Mouse (Mus musculus) embryonic facial prominence, embryonic 15.5 days (tissue): ENCODE data around the gene 2310002L09Rik. TPM values are rescaled to one million over a fixed set of nuclear protein-coding genes. Genes with fewer than 3 reads are reported as not detected.
"Not testable (repeated sequence)": the region's sequence is repeated elsewhere in the genome, so short reads cannot be mapped to it uniquely, and the experiment has no call there.

Experiments used
- ATAC-seq: fragments of 200-750 bp; cut with Nextera tagmentation; 2 replicates; pipeline ENCODE4 v1.8.0; 2017; ENCODE audit warnings: low read depth, moderate TSS enrichment; ENCODE audit not compliant: insufficient number of reproducible peaks, low FRiP score, low TSS enrichment
- H3K27ac ChIP-seq: fragments of 300-500 bp; sonication (generic); replicated peaks from 2 replicates; pipeline ENCODE4 v1.5.1; 2015; ENCODE audit warnings: mild to moderate bottlenecking, inconsistent platforms
- H3K27me3 ChIP-seq: fragments of 300-500 bp; sonication (generic); 2 replicates; pipeline ENCODE4 v1.6.1; 2015; ENCODE audit warnings: inconsistent platforms
- H3K36me3 ChIP-seq: fragments of 300-500 bp; sonication (generic); 2 replicates; pipeline ENCODE4 v1.6.1; 2015; ENCODE audit warnings: mild to moderate bottlenecking, inconsistent platforms
- H3K4me1 ChIP-seq: fragments of 300-500 bp; sonication (generic); 2 replicates; pipeline ENCODE4 v1.6.1; 2015; ENCODE audit warnings: inconsistent platforms
- H3K4me2 ChIP-seq: fragments of 300-500 bp; sonication (generic); replicated peaks from 2 replicates; pipeline ENCODE4 v1.6.1; 2015; ENCODE audit warnings: mild to moderate bottlenecking, inconsistent platforms
- H3K4me3 ChIP-seq: fragments of 300-500 bp; sonication (generic); replicated peaks from 2 replicates; pipeline ENCODE4 v1.5.1; 2015; ENCODE audit warnings: mild to moderate bottlenecking, inconsistent platforms
- H3K9ac ChIP-seq: fragments of 300-500 bp; sonication (generic); 2 replicates; pipeline ENCODE4 v1.6.1; 2015; ENCODE audit warnings: inconsistent platforms
- H3K9me3 ChIP-seq: fragments of 300-500 bp; sonication (generic); replicated peaks from 2 replicates; pipeline ENCODE4 v1.6.1; 2016; ENCODE audit warnings: inconsistent platforms
- WGBS: fragments of 180-500 bp; shearing (Covaris S2); methylation state at CpG from one replicate; pipeline ENCODE4 v1.1.7; 2015; 5-methylcytosine and 5-hydroxymethylcytosine counted together
- polyA plus RNA-seq: library from polyadenylated mRNA; unstranded; fragments of >200 nt; fragmentation: Nextera tagmentation; extraction: Ambion mirVana; gene quantifications from 2 replicates; pipeline ENCODE4 v1.2.1, GENCODE M21; 2015

The 2310002L09Rik gene
- 5.7 and 11.3 TPM in 2 replicates for polyA plus RNA-seq

GRCm38 (mm10) chr4:73950375-73950896 lies at the start of gene 2310002L09Rik:
2310002L09Rik (minus strand) TSS chr4:73950846.
- Histone ChIP-seq H3K27ac (no peak within 1 kb of the TSS), H3K4me2 (no peak within 1 kb of the TSS), H3K9ac (no peak within 1 kb of the TSS), H3K36me3 (no peaks in the 10 kb centered on the region), H3K4me1 (no peaks in the 10 kb centered on the region), H3K4me3 (no peak within 1 kb of the TSS), H3K27me3 (no peaks in the 10 kb centered on the region), H3K9me3 (no peaks in the 10 kb centered on the region)
- no peak for ATAC-seq
- WGBS = 52% methylated on average over 8 of the region's 8 CpGs

- H3K4me3 ChIP-seq = no peak overlapping the region
- H3K9ac ChIP-seq = no peak overlapping the region
- WGBS = 72% methylated on average over 3 of the region's 3 CpGs
- no peaks in the 10 kb centered on the region for H3K9me3 ChIP-seq
- no peaks in the 10 kb centered on the region for H3K4me1 ChIP-seq
- no peaks in the 10 kb centered on the region for H3K36me3 ChIP-seq
- no peak overlapping the region for H3K4me2 ChIP-seq
- H3K27ac ChIP-seq = no peak overlapping the region
- H3K27me3 ChIP-seq = no peaks in the 10 kb centered on the region
- ATAC-seq = no peak
These were observed 29.8 kb upstream of the 2310002L09Rik start for GRCm38 (mm10) chr4:73980454-73980853.

- H3K4me1 ChIP-seq, H3K9me3 ChIP-seq, H3K9ac ChIP-seq, H3K27me3 ChIP-seq, H3K27ac ChIP-seq, H3K4me3 ChIP-seq, H3K36me3 ChIP-seq, ATAC-seq, H3K4me2 ChIP-seq: not testable (repeated sequence)
- 83% methylated on average over 6 of the region's 6 CpGs for WGBS
These were observed 30.0 kb downstream of the 2310002L09Rik start, which contains the start of gene Gm11756 for GRCm38 (mm10) chr4:73920660-73921059. Gm11756 (minus strand) TSS chr4:73920760.

- not testable (repeated sequence) for H3K36me3 ChIP-seq, H3K9ac ChIP-seq, H3K4me3 ChIP-seq, H3K4me1 ChIP-seq, H3K9me3 ChIP-seq, ATAC-seq, H3K27ac ChIP-seq, H3K27me3 ChIP-seq, H3K4me2 ChIP-seq
- WGBS = no CpG with 5 or more reads among the region's 4 CpGs
These were observed 44.8 kb downstream of the 2310002L09Rik start, which contains the start of gene Gm13871 for GRCm38 (mm10) chr4:73905853-73906252. Gm13871 (minus strand) TSS chr4:73905953.

GRCm38 (mm10) chr4:73891012-73891411 lies 59.6 kb downstream of the 2310002L09Rik start, which contains the start of gene Gm11757:
Gm11757 (minus strand) TSS chr4:73891112.
- H3K4me3 ChIP-seq, ATAC-seq, H3K4me1 ChIP-seq, H3K9ac ChIP-seq, H3K27me3 ChIP-seq, H3K36me3 ChIP-seq, H3K9me3 ChIP-seq, H3K27ac ChIP-seq, H3K4me2 ChIP-seq: not testable (repeated sequence)
- no CpG with 5 or more reads among the region's 4 CpGs for WGBS

Other genes with a start within 250 kb of the 2310002L09Rik start
- 1.3 and 2.0 TPM in 2 replicates for gene Rasef, start 159.9 kb downstream of the 2310002L09Rik start, polyA plus RNA-seq
- gene Gm11758, start 74.6 kb downstream of the 2310002L09Rik start, polyA plus RNA-seq = not detected in 2 replicates
- not detected in 2 replicates for gene Gm11757, start 59.7 kb downstream of the 2310002L09Rik start, polyA plus RNA-seq
- gene Gm13871, start 44.9 kb downstream of the 2310002L09Rik start, polyA plus RNA-seq = not detected in 2 replicates
- gene Gm11756, start 30.1 kb downstream of the 2310002L09Rik start, polyA plus RNA-seq = 0.41 and 0.50 TPM in 2 replicates
- 4.4 and 5.1 TPM in 2 replicates for gene Frmd3, start 62.6 kb upstream of the 2310002L09Rik start, polyA plus RNA-seq